8 mouse cellular contexts compared by ENCODE assay signal in genomic region chr7:27542392-27543033, GRCm38 (mm10). TPM values are rescaled to one million over a fixed set of nuclear protein-coding genes. Genes with fewer than 3 reads are reported as not detected.
DNase-seq lines count a peak whose midpoint lies in the region; ATAC-seq lines count a peak whose summit lies in the region.

No protein-coding gene starts in this region.

- no peak overlapping the region; the same call in 1 of the 2 replicates for H3K27ac ChIP-seq in hindbrain, embryonic 16.5 days (ENCODE audit: low read depth, low read length)

- no peaks in the 10 kb centered on the region for H3K27me3 ChIP-seq in hindbrain, embryonic 16.5 days (replicated peaks; ENCODE audit: control insufficient read depth, insufficient read depth, low read length)

- peaks cover 7% of the 10 kb centered on the region for H3K36me3 ChIP-seq in hindbrain, embryonic 16.5 days (ENCODE audit: control insufficient read depth, insufficient read depth, low read length)

- H3K9ac ChIP-seq in hindbrain, embryonic 16.5 days (ENCODE audit: low read depth, low read length) = peak overlapping the region; percentile 71

- peak; percentile 96 for ATAC-seq in hindbrain, embryonic 16.5 days

- peak; percentile 79 for DNase-seq in ZHBTc4 (ENCODE audit: low read depth, low spot score)
- peak; percentile 78 to 81 for DNase-seq in cerebellum, postnatal 4 days (ENCODE audit: low spot score in 2 of 2)
- peak; percentile 69 for DNase-seq in gastrocnemius, adult 18-20 months (ENCODE audit: low spot score)
- peak; percentile 90 to 91 for DNase-seq in left cerebral cortex, adult 18-20 months (ENCODE audit: low spot score in 2 of 2)
- DNase-seq in lung, postnatal 4 days = peak; percentile 89 to 91
- peak; percentile 94 for DNase-seq in right cerebral cortex, adult 18-20 months
- DNase-seq in urinary bladder, adult 2 months (ENCODE audit: low spot score) = peak; percentile 58

- peaks cover 7% of the 10 kb centered on the region for H3K4me1 ChIP-seq in hindbrain, embryonic 16.5 days (ENCODE audit: control insufficient read depth, insufficient read depth, low read depth, low read length)

- H3K4me2 ChIP-seq in hindbrain, embryonic 16.5 days (ENCODE audit: low read length) = peak overlapping the region; percentile 71

- H3K9me3 ChIP-seq in hindbrain, embryonic 16.5 days (ENCODE audit: control insufficient read depth, low read length) = no peaks in the 10 kb centered on the region

- peak overlapping the region; percentile 61 for H3K4me3 ChIP-seq in hindbrain, embryonic 16.5 days (ENCODE audit: low read length)

- WGBS in hindbrain, embryonic 16.5 days = 2% methylated on average over 30 of the region's 30 CpGs

RNA-seq across cellular contexts. Expression of gene Pld3, which starts 10.5 kb away (rescaled TPM):
- 10 to 100 TPM; 15.1 to 16.1 TPM for total RNA-seq in gastrocnemius, adult 18-20 months (2021)
- 231 and 263 TPM in 2 replicates for polyA plus RNA-seq in hindbrain, embryonic 16.5 days (2015; fragmentation: Nextera tagmentation; extraction: Ambion mirVana)
- 100 to 1,000 TPM; 750 TPM for total RNA-seq in left cerebral cortex, adult 18-20 months (2021)
- 85.8 and 97.5 TPM in 2 replicates for polyA plus RNA-seq in urinary bladder, adult 2 months (2012; rRNA removed)

RNA-seq across cellular contexts. Expression of gene 2310022A10Rik, which starts 10.5 kb away (rescaled TPM):
- 100 to 1,000 TPM; 103 to 116 TPM for total RNA-seq in gastrocnemius, adult 18-20 months (2021)
- polyA plus RNA-seq in hindbrain, embryonic 16.5 days (2015; fragmentation: Nextera tagmentation; extraction: Ambion mirVana) = 33.7 and 35.7 TPM in 2 replicates
- 10 to 100 TPM; 30.5 to 33.0 TPM for total RNA-seq in left cerebral cortex, adult 18-20 months (2021)
- polyA plus RNA-seq in urinary bladder, adult 2 months (2012; rRNA removed) = 16.7 and 17.1 TPM in 2 replicates

RNA-seq across cellular contexts. Expression of gene Hipk4, which starts 19.4 kb away (rescaled TPM):
- total RNA-seq in gastrocnemius, adult 18-20 months (2021) = not detected
- polyA plus RNA-seq in hindbrain, embryonic 16.5 days (2015; fragmentation: Nextera tagmentation; extraction: Ambion mirVana) = 1.4 and 1.5 TPM in 2 replicates
- total RNA-seq in left cerebral cortex, adult 18-20 months (2021) = under 1 TPM in 1 of 2 experiments, not detected in 1; 0.14 TPM
- 1.4 and 1.7 TPM in 2 replicates for polyA plus RNA-seq in urinary bladder, adult 2 months (2012; rRNA removed)

RNA-seq across cellular contexts. Expression of gene Prx, which starts 43.4 kb away (rescaled TPM):
- 1 to 10 TPM; 5.2 to 6.6 TPM for total RNA-seq in gastrocnemius, adult 18-20 months (2021)
- polyA plus RNA-seq in hindbrain, embryonic 16.5 days (2015; fragmentation: Nextera tagmentation; extraction: Ambion mirVana) = 1.8 and 1.9 TPM in 2 replicates
- under 1 TPM; 0.23 to 0.33 TPM for total RNA-seq in left cerebral cortex, adult 18-20 months (2021)
- polyA plus RNA-seq in urinary bladder, adult 2 months (2012; rRNA removed) = 4.6 and 4.9 TPM in 2 replicates

RNA-seq across cellular contexts. Expression of gene Akt2, which starts 48.8 kb away (rescaled TPM):
- 100 to 1,000 TPM; 171 to 178 TPM for total RNA-seq in gastrocnemius, adult 18-20 months (2021)
- 63.0 and 72.9 TPM in 2 replicates for polyA plus RNA-seq in hindbrain, embryonic 16.5 days (2015; fragmentation: Nextera tagmentation; extraction: Ambion mirVana)
- 100 to 1,000 TPM; 103 to 113 TPM for total RNA-seq in left cerebral cortex, adult 18-20 months (2021)
- polyA plus RNA-seq in urinary bladder, adult 2 months (2012; rRNA removed) = 78.4 and 96.7 TPM in 2 replicates

Comparison
In these comparisons a context has a peak if more than half of its experiments do, and no peak if none do; other contexts are left out.
1. RNA of gene Pld3, which starts 10.5 kb away (total RNA-seq): 750 TPM in left cerebral cortex, adult 18-20 months; 15.1 to 16.1 TPM in gastrocnemius, adult 18-20 months; every median in the first group is over 10 times any median in the second.
2. Peak in every context shown above with its lines, with median percentiles within 50 percentile points of each other: DNase-seq.